Comparison of ENCODE assay signal across 8 mouse cellular contexts in genomic region chr2:70562611-70562980, GRCm38 (mm10). TPM values are rescaled to one million over a fixed set of nuclear protein-coding genes. Genes with fewer than 3 reads are reported as not detected.
DNase-seq lines count a peak whose midpoint lies in the region; ATAC-seq lines count a peak whose summit lies in the region.
"Had no signal": no experiment of that assay in that cellular context is flagged by ENCODE, and none has a peak within 500 bp of the region (broad histone marks: within the 10 kb centered on the region; RNA-seq: fewer than 3 reads in every experiment).

No protein-coding gene starts in this region.

- no peaks in the 10 kb centered on the region for H3K9me3 ChIP-seq in liver, embryonic 12.5 days (replicated peaks)
- H3K9me3 ChIP-seq in embryonic facial prominence, embryonic 15.5 days (replicated peaks) = no peaks in the 10 kb centered on the region
- H3K9me3 ChIP-seq in intestine, embryonic 14.5 days (ENCODE audit: control insufficient read depth, low read length) = no peaks in the 10 kb centered on the region
- no peaks in the 10 kb centered on the region for H3K9me3 ChIP-seq in neural tube, embryonic 15.5 days (replicated peaks)
- H3K9me3 ChIP-seq: liver, embryonic 15.5 days had no signal

- no peak overlapping the region for H3K9ac ChIP-seq in liver, embryonic 12.5 days
- no peak overlapping the region for H3K9ac ChIP-seq in embryonic facial prominence, embryonic 15.5 days
- no peak overlapping the region for H3K9ac ChIP-seq in intestine, embryonic 14.5 days (ENCODE audit: low read length)
- peak overlapping the region; percentile 61 for H3K9ac ChIP-seq in neural tube, embryonic 15.5 days (replicated peaks)
- H3K9ac ChIP-seq: liver, embryonic 15.5 days had no signal

- peaks cover 24% of the 10 kb centered on the region for H3K4me1 ChIP-seq in liver, embryonic 12.5 days
- H3K4me1 ChIP-seq in embryonic facial prominence, embryonic 15.5 days = peaks cover 65% of the 10 kb centered on the region
- peaks cover 6% of the 10 kb centered on the region; the same call in 1 of the 2 replicates for H3K4me1 ChIP-seq in intestine, embryonic 14.5 days (replicated peaks; ENCODE audit: control insufficient read depth, insufficient read depth, low read length)
- peaks cover 56% of the 10 kb centered on the region for H3K4me1 ChIP-seq in neural tube, embryonic 15.5 days
- H3K4me1 ChIP-seq: liver, embryonic 15.5 days had no signal

- H3K4me2 ChIP-seq in liver, embryonic 12.5 days = peak overlapping the region; percentile 5; the same call in 1 of the 2 replicates
- peak overlapping the region; percentile 48 for H3K4me2 ChIP-seq in embryonic facial prominence, embryonic 15.5 days (replicated peaks)
- H3K4me2 ChIP-seq in intestine, embryonic 14.5 days (ENCODE audit: low read length) = peak overlapping the region; percentile 32
- H3K4me2 ChIP-seq in neural tube, embryonic 15.5 days = peak overlapping the region; percentile 60
- H3K4me2 ChIP-seq: liver, embryonic 15.5 days had no signal

- H3K4me3 ChIP-seq in liver, embryonic 12.5 days = no peak overlapping the region
- H3K4me3 ChIP-seq in embryonic facial prominence, embryonic 15.5 days (replicated peaks) = peak overlapping the region; percentile 30
- peak overlapping the region; percentile 11; the same call in 1 of the 2 replicates for H3K4me3 ChIP-seq in intestine, embryonic 14.5 days (ENCODE audit: low read depth, low read length)
- peak overlapping the region; percentile 50 for H3K4me3 ChIP-seq in neural tube, embryonic 15.5 days (replicated peaks)
- H3K4me3 ChIP-seq: liver, embryonic 15.5 days had no signal

- ATAC-seq in liver, embryonic 12.5 days = no peak
- no peak for ATAC-seq in embryonic facial prominence, embryonic 15.5 days (ENCODE audit: insufficient number of reproducible peaks, low FRiP score, low TSS enrichment, low read depth)
- ATAC-seq in intestine, embryonic 14.5 days (replicated peaks; ENCODE audit: low FRiP score, low TSS enrichment, low read depth) = no peak
- ATAC-seq in neural tube, embryonic 15.5 days (ENCODE audit: low FRiP score) = no peak

- no peaks in the 10 kb centered on the region for H3K36me3 ChIP-seq in liver, embryonic 12.5 days
- no peaks in the 10 kb centered on the region for H3K36me3 ChIP-seq in embryonic facial prominence, embryonic 15.5 days
- no peaks in the 10 kb centered on the region for H3K36me3 ChIP-seq in intestine, embryonic 14.5 days (ENCODE audit: control insufficient read depth, insufficient read depth, low read length)
- H3K36me3 ChIP-seq in neural tube, embryonic 15.5 days = no peaks in the 10 kb centered on the region
- H3K36me3 ChIP-seq: liver, embryonic 15.5 days had no signal

- no peak for DNase-seq in liver
- no peak for DNase-seq in intestine, embryonic 14.5 days (ENCODE audit: low spot score)
- no peak for DNase-seq in right cerebral cortex, adult 2 months (ENCODE audit: low spot score in 2 of 2)
- DNase-seq in kidney, adult 8-10 months = no peak

- H3K27ac ChIP-seq in liver, embryonic 12.5 days = no peak overlapping the region
- no peak overlapping the region for H3K27ac ChIP-seq in embryonic facial prominence, embryonic 15.5 days (replicated peaks)
- no peak overlapping the region for H3K27ac ChIP-seq in intestine, embryonic 14.5 days (ENCODE audit: low read depth)
- H3K27ac ChIP-seq in neural tube, embryonic 15.5 days (replicated peaks) = peak overlapping the region; percentile 90
- H3K27ac ChIP-seq: liver, embryonic 15.5 days had no signal

- H3K27me3 ChIP-seq in liver, embryonic 12.5 days (replicated peaks) = peaks cover 95% of the 10 kb centered on the region
- peaks cover 90% of the 10 kb centered on the region for H3K27me3 ChIP-seq in embryonic facial prominence, embryonic 15.5 days
- H3K27me3 ChIP-seq in intestine, embryonic 14.5 days (replicated peaks; ENCODE audit: control insufficient read depth, insufficient read depth, low read length) = peaks cover 94% of the 10 kb centered on the region
- peaks cover 69% of the 10 kb centered on the region for H3K27me3 ChIP-seq in neural tube, embryonic 15.5 days (replicated peaks)

- WGBS in liver, embryonic 12.5 days (ENCODE audit: insufficient replicate concordance) = 1% methylated on average over 34 of the region's 34 CpGs
- under 1% methylated on average over 34 of the region's 34 CpGs for WGBS in embryonic facial prominence, embryonic 15.5 days
- WGBS in intestine, embryonic 14.5 days = 1% methylated on average over 21 of the region's 34 CpGs
- WGBS in neural tube, embryonic 15.5 days = 1% methylated on average over 23 of the region's 34 CpGs

RNA-seq across cellular contexts. Expression of gene Gad1, which starts 9.7 kb away (rescaled TPM):
- polyA plus RNA-seq in liver, embryonic 12.5 days (2016; fragmentation: Nextera tagmentation; extraction: Ambion mirVana) = 0.14 TPM in 1 of 2 replicates, not detected in the other
- 0.71 and 0.81 TPM in 2 replicates for polyA plus RNA-seq in embryonic facial prominence, embryonic 15.5 days (2015; fragmentation: Nextera tagmentation; extraction: Ambion mirVana)
- 0.16 TPM in 1 of 2 replicates, not detected in the other for polyA plus RNA-seq in intestine, embryonic 14.5 days (2014; fragmentation: Nextera tagmentation; extraction: Ambion mirVana)
- polyA plus RNA-seq in neural tube, embryonic 15.5 days (2015; fragmentation: Nextera tagmentation; extraction: Ambion mirVana) = 84.0 and 96.5 TPM in 2 replicates

RNA-seq across cellular contexts. Expression of gene Erich2, which starts 54.0 kb away (rescaled TPM):
- 0.13 TPM in 1 of 2 replicates, not detected in the other for polyA plus RNA-seq in liver, embryonic 12.5 days (2016; fragmentation: Nextera tagmentation; extraction: Ambion mirVana)
- polyA plus RNA-seq in embryonic facial prominence, embryonic 15.5 days (2015; fragmentation: Nextera tagmentation; extraction: Ambion mirVana) = 7.2 and 11.0 TPM in 2 replicates
- polyA plus RNA-seq in intestine, embryonic 14.5 days (2014; fragmentation: Nextera tagmentation; extraction: Ambion mirVana) = 0.88 and 1.9 TPM in 2 replicates
- polyA plus RNA-seq in neural tube, embryonic 15.5 days (2015; fragmentation: Nextera tagmentation; extraction: Ambion mirVana) = 0.92 and 2.1 TPM in 2 replicates
- polyA plus RNA-seq: liver, embryonic 15.5 days had no signal

Comparison
In these comparisons a context has a peak if more than half of its experiments do, and no peak if none do; other contexts are left out.
1. H3K4me2 ChIP-seq: peak in every context shown above with its lines; median percentile 60 in neural tube, embryonic 15.5 days; 48 in embryonic facial prominence, embryonic 15.5 days; 32 in intestine, embryonic 14.5 days; 5 in liver, embryonic 12.5 days.
2. RNA of gene Gad1, which starts 9.7 kb away (polyA plus RNA-seq): 84.0 to 96.5 TPM in neural tube, embryonic 15.5 days; 0.71 to 0.81 TPM in embryonic facial prominence, embryonic 15.5 days, 0.16 TPM in intestine, embryonic 14.5 days and 0.14 TPM in liver, embryonic 12.5 days; every median in the first group is over 10 times any median in the second.